Comparison of ENCODE assay signal across 21 mouse cellular contexts in genomic region chr7:39822550-39823178, GRCm38 (mm10).
"Had no signal": no experiment of that assay in that cellular context is flagged by ENCODE, and none has a peak within 500 bp of the region (broad histone marks: within the 10 kb centered on the region; RNA-seq: fewer than 3 reads in every experiment).

No protein-coding gene starts in this region.

- H3K9me3 ChIP-seq: liver, embryonic 12.5 days; liver, embryonic 15.5 days; lung, embryonic 15.5 days; midbrain, embryonic 10.5 days; midbrain, embryonic 13.5 days; neural tube, embryonic 13.5 days had no signal

- H3K4me3 ChIP-seq: left cerebral cortex, adult 2 months; liver, embryonic 12.5 days; liver, embryonic 15.5 days; lung, embryonic 15.5 days; megakaryocyte, embryonic 14.5 days; midbrain, embryonic 10.5 days; midbrain, embryonic 13.5 days; myocyte; neural tube, embryonic 13.5 days had no signal

- H3K36me3 ChIP-seq: liver, embryonic 12.5 days; liver, embryonic 15.5 days; lung, embryonic 15.5 days; midbrain, embryonic 10.5 days; midbrain, embryonic 13.5 days; neural tube, embryonic 13.5 days had no signal

- H3K4me2 ChIP-seq: liver, embryonic 12.5 days; liver, embryonic 15.5 days; lung, embryonic 15.5 days; midbrain, embryonic 13.5 days; neural tube, embryonic 13.5 days had no signal

- H3K27ac ChIP-seq: left cerebral cortex, adult 2 months; liver, embryonic 12.5 days; liver, embryonic 15.5 days; lung, embryonic 15.5 days; midbrain, embryonic 10.5 days; midbrain, embryonic 13.5 days; neural tube, embryonic 13.5 days; stomach, postnatal 0 days had no signal

- H3K9ac ChIP-seq: liver, embryonic 12.5 days; liver, embryonic 15.5 days; lung, embryonic 15.5 days; midbrain, embryonic 13.5 days; neural tube, embryonic 13.5 days had no signal

- H3K27me3 ChIP-seq: liver, embryonic 12.5 days; liver, embryonic 15.5 days; lung, embryonic 15.5 days; megakaryocyte, embryonic 14.5 days; neural tube, embryonic 13.5 days had no signal

- DNase-seq: kidney, postnatal 25 days; layer of hippocampus, postnatal 36 days; lung, adult 18-20 months; lung, postnatal 10 days; lung, postnatal 36 days; retina, postnatal 1 day; right cerebral cortex, postnatal 25 days; thymus, adult 2 months; thymus, postnatal 14 days; thymus, postnatal 4 days had no signal

- ATAC-seq: liver, embryonic 12.5 days; midbrain, embryonic 13.5 days; midbrain, embryonic 16.5 days had no signal

- H3K4me1 ChIP-seq: liver, embryonic 12.5 days; liver, embryonic 15.5 days; lung, embryonic 15.5 days; megakaryocyte, embryonic 14.5 days; midbrain, embryonic 13.5 days; neural tube, embryonic 13.5 days had no signal
